Mouse (Mus musculus): ENCODE measurements at regions not wholly inside any gene's neighbourhood (a gene's known extent, or its start where the extent isn't known, plus 50 kb on each side); places are given as distances from the start of the nearest gene placed in this dataset.

DNA sequence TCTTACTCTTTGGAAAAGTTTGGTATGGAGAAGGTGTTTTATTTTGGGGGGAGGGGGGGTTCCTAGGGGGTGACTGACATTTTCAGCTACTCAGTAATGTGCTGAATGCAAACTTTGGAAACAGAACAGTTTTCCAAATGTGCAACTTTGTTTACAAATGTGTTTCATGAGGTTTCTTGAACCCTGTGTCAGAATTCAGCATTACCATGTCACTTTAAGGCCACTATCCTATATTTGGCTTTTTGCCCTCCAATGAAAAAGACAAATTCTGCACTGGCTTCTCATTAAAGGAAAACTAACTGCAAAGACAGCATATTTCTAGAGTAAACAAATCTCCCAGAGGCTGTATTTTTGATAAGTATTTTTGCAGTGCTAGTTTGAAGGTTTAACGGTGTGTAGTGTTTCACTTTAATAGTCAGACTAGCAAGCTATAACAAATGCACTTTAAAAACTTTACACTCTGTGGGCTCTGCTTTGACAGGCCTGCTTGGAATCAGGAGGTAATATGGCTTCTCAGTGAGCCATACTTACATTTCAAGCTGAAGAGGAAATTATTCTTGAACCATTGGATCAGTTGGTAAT is 1589.5 kb upstream of the Tenm2 start:
- no peak overlapping the region for H3K27ac ChIP-seq
- H3K4me2 ChIP-seq (ENCODE audit: low read depth), result no peak overlapping the region
- ATAC-seq (ENCODE audit: insufficient read depth) (no peak), DNase-seq (ENCODE audit: low read depth in 3 of 3, low spot score in 3 of 3) (no peak)
- H3K4me1 ChIP-seq (replicated peaks; ENCODE audit: control insufficient read depth in 2 of 2, insufficient read depth in 2 of 2, low read length in 1 of 2), result no peaks in the 10 kb centered on the region
- H3K36me3 ChIP-seq (replicated peaks; ENCODE audit: control insufficient read depth, insufficient read depth, low read depth), result no peaks in the 10 kb centered on the region
- H3K9me3 ChIP-seq (ENCODE audit: control insufficient read depth, low read length), result no peaks in the 10 kb centered on the region
- TF ChIP-seq CTCF (IDR thresholded peaks at IDR 0.05; ENCODE audit: low read depth), result no peak
- no peak for TF ChIP-seq EP300 (IDR thresholded peaks at IDR 0.05; ENCODE audit: low read depth)
- no peak overlapping the region for H3K4me3 ChIP-seq (ENCODE audit: insufficient read depth in 1 of 2, low read depth in 2 of 2, low read length in 2 of 2)
- H3K9ac ChIP-seq (replicated peaks), result no peak overlapping the region
- 78% methylated on average over 1 of the region's 1 CpGs for WGBS (ENCODE audit: insufficient replicate concordance)
- no peaks in the 10 kb centered on the region for H3K27me3 ChIP-seq (ENCODE audit: control insufficient read depth, insufficient read depth, low read length)

- H3K27me3 ChIP-seq (ENCODE audit: control insufficient read depth, insufficient read depth, low read length), result no peaks in the 10 kb centered on the region
- no peak for ATAC-seq (ENCODE audit: insufficient read depth)
- H3K4me3 ChIP-seq (ENCODE audit: insufficient read depth in 1 of 2, low read depth in 2 of 2, low read length in 2 of 2), result no peak overlapping the region
- no peaks in the 10 kb centered on the region for H3K4me1 ChIP-seq (replicated peaks; ENCODE audit: control insufficient read depth in 2 of 2, insufficient read depth in 2 of 2, low read length in 1 of 2)
- TF ChIP-seq EP300 (IDR thresholded peaks at IDR 0.05; ENCODE audit: low read depth), result no peak
- TF ChIP-seq CTCF (IDR thresholded peaks at IDR 0.05; ENCODE audit: low read depth), result no peak
- no peaks in the 10 kb centered on the region for H3K9me3 ChIP-seq (ENCODE audit: control insufficient read depth, low read length)
- no peak overlapping the region for H3K4me2 ChIP-seq (ENCODE audit: low read depth)
- DNase-seq (ENCODE audit: low read depth in 3 of 3, low spot score in 3 of 3), result no peak
- WGBS (ENCODE audit: insufficient replicate concordance), result 36% methylated on average over 3 of the region's 3 CpGs
- no peak overlapping the region for H3K9ac ChIP-seq (replicated peaks)
- H3K36me3 ChIP-seq (replicated peaks; ENCODE audit: control insufficient read depth, insufficient read depth, low read depth), result no peaks in the 10 kb centered on the region
- H3K27ac ChIP-seq, result no peak overlapping the region
Observed at GRCm38 (mm10) chr11:38818141-38818540, 1582.4 kb upstream of the Tenm2 start.

DNA sequence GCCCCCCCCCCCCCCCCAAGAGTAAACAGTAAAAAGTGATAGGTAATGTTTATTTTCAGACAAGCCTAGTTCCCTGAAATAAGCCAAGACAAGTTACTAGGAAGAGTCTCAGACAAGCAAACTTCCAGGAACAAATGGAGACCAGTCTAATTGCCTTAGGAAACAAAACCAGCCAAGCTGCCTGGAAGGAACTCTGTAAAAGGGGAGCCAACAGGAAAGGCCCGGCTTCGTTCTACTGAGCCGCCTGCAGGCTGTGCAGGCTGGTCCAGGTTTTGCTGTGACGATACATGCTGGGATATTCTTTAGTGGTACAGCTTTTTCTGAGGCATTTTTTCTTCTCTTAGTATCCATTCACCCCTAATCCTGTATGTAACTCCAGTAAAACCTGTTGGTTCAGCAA is 1547.8 kb upstream of the Tenm2 start:
- DNase-seq (ENCODE audit: low read depth in 3 of 3, low spot score in 3 of 3) (no peak), ATAC-seq (ENCODE audit: insufficient read depth) (no peak)
- 64% methylated on average over 4 of the region's 4 CpGs for WGBS (ENCODE audit: insufficient replicate concordance)

DNA sequence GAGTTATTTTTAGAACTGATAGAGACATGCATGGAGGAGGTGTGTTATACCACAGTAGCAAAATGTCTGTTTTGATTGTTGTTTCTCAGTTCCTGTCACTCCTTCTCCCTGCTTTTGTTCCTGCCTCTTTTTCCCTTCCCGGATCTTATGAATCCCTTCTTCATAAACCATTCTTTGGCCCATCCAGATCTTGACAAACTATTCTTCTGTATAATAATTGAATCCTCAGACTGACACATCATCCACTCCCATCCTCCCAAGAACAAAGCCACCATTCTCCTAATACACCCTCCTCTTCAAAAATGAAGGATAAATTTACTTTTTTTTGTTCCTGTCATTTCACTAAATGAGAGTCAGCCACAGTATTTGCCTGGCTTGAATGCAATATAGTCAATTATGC is 1543.8 kb upstream of the Tenm2 start:
- Histone ChIP-seq H3K9ac (replicated peaks) (no peak overlapping the region), H3K4me1 (replicated peaks; ENCODE audit: control insufficient read depth in 2 of 2, insufficient read depth in 2 of 2, low read length in 1 of 2) (no peaks in the 10 kb centered on the region), H3K27ac (no peak overlapping the region), H3K9me3 (ENCODE audit: control insufficient read depth, low read length) (no peaks in the 10 kb centered on the region), H3K36me3 (replicated peaks; ENCODE audit: control insufficient read depth, insufficient read depth, low read depth) (no peaks in the 10 kb centered on the region), H3K4me2 (ENCODE audit: low read depth) (no peak overlapping the region), H3K27me3 (ENCODE audit: control insufficient read depth, insufficient read depth, low read length) (no peaks in the 10 kb centered on the region), H3K4me3 (ENCODE audit: insufficient read depth in 1 of 2, low read depth in 2 of 2, low read length in 2 of 2) (no peak overlapping the region)
- DNase-seq (ENCODE audit: low read depth in 3 of 3, low spot score in 3 of 3) (no peak), ATAC-seq (ENCODE audit: insufficient read depth) (no peak)
- 63% methylated on average over 1 of the region's 1 CpGs for WGBS (ENCODE audit: insufficient replicate concordance)
- TF ChIP-seq EP300 (IDR thresholded peaks at IDR 0.05; ENCODE audit: low read depth), result no peak
- TF ChIP-seq CTCF (IDR thresholded peaks at IDR 0.05; ENCODE audit: low read depth), result no peak

More for the DNA sequence above, 1547.8 kb upstream of the Tenm2 start:
- Histone ChIP-seq H3K4me2 (ENCODE audit: low read depth) (no peak overlapping the region), H3K9ac (replicated peaks) (no peak overlapping the region), H3K4me1 (replicated peaks; ENCODE audit: control insufficient read depth in 2 of 2, insufficient read depth in 2 of 2, low read length in 1 of 2) (no peaks in the 10 kb centered on the region), H3K27ac (no peak overlapping the region), H3K36me3 (replicated peaks; ENCODE audit: control insufficient read depth, insufficient read depth, low read depth) (no peaks in the 10 kb centered on the region), H3K9me3 (ENCODE audit: control insufficient read depth, low read length) (no peaks in the 10 kb centered on the region), H3K4me3 (ENCODE audit: insufficient read depth in 1 of 2, low read depth in 2 of 2, low read length in 2 of 2) (no peak overlapping the region), H3K27me3 (ENCODE audit: control insufficient read depth, insufficient read depth, low read length) (no peaks in the 10 kb centered on the region)
- TF ChIP-seq CTCF (IDR thresholded peaks at IDR 0.05; ENCODE audit: low read depth) (no peak), EP300 (IDR thresholded peaks at IDR 0.05; ENCODE audit: low read depth) (no peak)

GRCm38 (mm10) chr11:38762241-38762640 is 1526.5 kb upstream of the Tenm2 start:
- Histone ChIP-seq H3K4me2 (ENCODE audit: low read depth) (no peak overlapping the region), H3K27me3 (ENCODE audit: control insufficient read depth, insufficient read depth, low read length) (no peaks in the 10 kb centered on the region), H3K4me1 (replicated peaks; ENCODE audit: control insufficient read depth in 2 of 2, insufficient read depth in 2 of 2, low read length in 1 of 2) (no peaks in the 10 kb centered on the region), H3K9ac (replicated peaks) (no peak overlapping the region), H3K9me3 (ENCODE audit: control insufficient read depth, low read length) (no peaks in the 10 kb centered on the region), H3K4me3 (ENCODE audit: insufficient read depth in 1 of 2, low read depth in 2 of 2, low read length in 2 of 2) (no peak overlapping the region), H3K36me3 (replicated peaks; ENCODE audit: control insufficient read depth, insufficient read depth, low read depth) (no peaks in the 10 kb centered on the region), H3K27ac (no peak overlapping the region)
- WGBS (ENCODE audit: insufficient replicate concordance), result 62% methylated on average over 2 of the region's 2 CpGs
- ATAC-seq (ENCODE audit: insufficient read depth) (no peak), DNase-seq (ENCODE audit: low read depth in 3 of 3, low spot score in 3 of 3) (no peak)
- TF ChIP-seq CTCF (IDR thresholded peaks at IDR 0.05; ENCODE audit: low read depth) (no peak), EP300 (IDR thresholded peaks at IDR 0.05; ENCODE audit: low read depth) (no peak)
